Mouse (Mus musculus) kidney, adult 2 months (tissue): ENCODE results near the gene Lhfpl2.

Source experiments
- CTCF ChIP-seq: fragments of 200-500 bp; conservative IDR thresholded peaks from 2 replicates; pipeline ENCODE4 v1.5.1; 2011; ENCODE audit warnings: low read depth, mild to moderate bottlenecking, control low read depth, low read length, moderate library complexity, mixed read lengths; ENCODE audit not compliant: insufficient read depth, insufficient read length
- POLR2A ChIP-seq: fragments of 200-500 bp; IDR thresholded peaks from one replicate; pipeline ENCODE4 v1.6.1; 2011; ENCODE audit warnings: low read depth, low read length, control low read depth

DNA sequence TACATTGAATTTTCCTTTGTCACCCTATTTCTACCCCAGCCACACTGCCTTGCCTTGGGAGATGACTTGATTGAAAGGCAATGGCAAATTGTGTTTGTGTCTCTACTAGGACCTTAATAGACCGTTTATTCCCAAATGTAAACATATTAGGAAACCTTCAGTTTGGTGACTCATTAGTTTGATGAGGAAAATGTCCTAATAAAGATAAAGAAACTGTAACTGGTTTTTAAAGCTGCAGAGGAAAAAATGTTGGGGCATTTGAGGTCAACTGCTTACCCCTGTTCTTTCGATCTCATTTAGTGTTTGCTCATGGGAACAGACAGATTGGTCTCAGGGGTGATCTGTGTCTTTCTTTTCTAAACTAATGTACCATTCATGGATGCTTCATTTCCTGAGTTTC lies 40.1 kb downstream of the Lhfpl2 start:
- TF ChIP-seq POLR2A = no peak
- no peak for TF ChIP-seq CTCF
